Mouse (Mus musculus): Measurements from ENCODE around the gene Csn3. TPM values are rescaled to one million over a fixed set of nuclear protein-coding genes. Genes with fewer than 3 reads are reported as not detected.

The Csn3 gene
- polyA plus RNA-seq (2014; fragmentation: Nextera tagmentation; extraction: Ambion mirVana): 0.16 TPM in 1 of 2 replicates, not detected in the other

GRCm38 (mm10) chr5:87925372-87925771 is at the start of gene Csn3:
TSS of gene Csn3 (plus strand) at chr5:87925579.
- H3K4me2 ChIP-seq: no peak within 1 kb of the TSS
- no peaks in the 10 kb centered on the region for H3K4me1 ChIP-seq (ENCODE audit: control insufficient read depth, insufficient read depth, low read length)
- no peak within 1 kb of the TSS for H3K4me3 ChIP-seq (ENCODE audit: low read depth, low read length)
- no peaks in the 10 kb centered on the region for H3K36me3 ChIP-seq (ENCODE audit: control insufficient read depth, insufficient read depth, low read length)
- no peaks in the 10 kb centered on the region for H3K9me3 ChIP-seq (replicated peaks; ENCODE audit: control insufficient read depth, low read length)
- WGBS (ENCODE audit: insufficient replicate concordance): 41% methylated on average over 5 of the region's 5 CpGs
- H3K27ac ChIP-seq (ENCODE audit: low read depth, low read length): no peak within 1 kb of the TSS
- no peak for ATAC-seq (replicated peaks; ENCODE audit: insufficient number of reproducible peaks, low FRiP score, low TSS enrichment)
- H3K27me3 ChIP-seq (ENCODE audit: control insufficient read depth, insufficient read depth, low read length): no peaks in the 10 kb centered on the region
- H3K9ac ChIP-seq (ENCODE audit: low read depth, low read length): no peak within 1 kb of the TSS

GRCm38 (mm10) chr5:87884729-87885128 is 40.6 kb upstream of the Csn3 start, which contains the start of gene Odam:
TSS of gene Odam (plus strand) at chr5:87885029.
- WGBS (ENCODE audit: insufficient replicate concordance): 77% methylated on average over 1 of the region's 1 CpGs
- H3K27me3 ChIP-seq (ENCODE audit: control insufficient read depth, insufficient read depth, low read length): no peaks in the 10 kb centered on the region
- no peak within 1 kb of the TSS for H3K4me3 ChIP-seq (ENCODE audit: low read depth, low read length)
- no peak for ATAC-seq (replicated peaks; ENCODE audit: insufficient number of reproducible peaks, low FRiP score, low TSS enrichment)
- H3K9ac ChIP-seq (ENCODE audit: low read depth, low read length): no peak within 1 kb of the TSS
- H3K27ac ChIP-seq (ENCODE audit: low read depth, low read length): no peak within 1 kb of the TSS
- no peaks in the 10 kb centered on the region for H3K36me3 ChIP-seq (ENCODE audit: control insufficient read depth, insufficient read depth, low read length)
- no peaks in the 10 kb centered on the region for H3K4me1 ChIP-seq (ENCODE audit: control insufficient read depth, insufficient read depth, low read length)
- H3K4me2 ChIP-seq: no peak within 1 kb of the TSS
- no peaks in the 10 kb centered on the region for H3K9me3 ChIP-seq (replicated peaks; ENCODE audit: control insufficient read depth, low read length)

GRCm38 (mm10) chr5:87931603-87932002 is 6.2 kb downstream of the Csn3 start:
- WGBS (ENCODE audit: insufficient replicate concordance): 60% methylated on average over 1 of the region's 1 CpGs
- H3K27ac ChIP-seq (ENCODE audit: low read depth, low read length): no peak overlapping the region
- no peak overlapping the region for H3K9ac ChIP-seq (ENCODE audit: low read depth, low read length)
- H3K4me3 ChIP-seq (ENCODE audit: low read depth, low read length): no peak overlapping the region
- no peaks in the 10 kb centered on the region for H3K36me3 ChIP-seq (ENCODE audit: control insufficient read depth, insufficient read depth, low read length)
- H3K4me2 ChIP-seq: no peak overlapping the region
- ATAC-seq (replicated peaks; ENCODE audit: insufficient number of reproducible peaks, low FRiP score, low TSS enrichment): no peak
- H3K4me1 ChIP-seq (ENCODE audit: control insufficient read depth, insufficient read depth, low read length): no peaks in the 10 kb centered on the region
- no peaks in the 10 kb centered on the region for H3K9me3 ChIP-seq (replicated peaks; ENCODE audit: control insufficient read depth, low read length)
- H3K27me3 ChIP-seq (ENCODE audit: control insufficient read depth, insufficient read depth, low read length): no peaks in the 10 kb centered on the region

- Histone ChIP-seq H3K9ac (ENCODE audit: low read depth, low read length) (no peak overlapping the region), H3K4me1 (ENCODE audit: control insufficient read depth, insufficient read depth, low read length) (no peaks in the 10 kb centered on the region), H3K4me3 (ENCODE audit: low read depth, low read length) (no peak overlapping the region), H3K36me3 (ENCODE audit: control insufficient read depth, insufficient read depth, low read length) (no peaks in the 10 kb centered on the region), H3K4me2 (no peak overlapping the region), H3K9me3 (replicated peaks; ENCODE audit: control insufficient read depth, low read length) (no peaks in the 10 kb centered on the region), H3K27me3 (ENCODE audit: control insufficient read depth, insufficient read depth, low read length) (no peaks in the 10 kb centered on the region), H3K27ac (ENCODE audit: low read depth, low read length) (no peak overlapping the region)
- no peak for ATAC-seq (replicated peaks; ENCODE audit: insufficient number of reproducible peaks, low FRiP score, low TSS enrichment)
- WGBS (ENCODE audit: insufficient replicate concordance): 42% methylated on average over 3 of the region's 3 CpGs
These were observed 15.4 kb downstream of the Csn3 start for GRCm38 (mm10) chr5:87940752-87941151.

GRCm38 (mm10) chr5:87942515-87942914 is 17.1 kb downstream of the Csn3 start:
- Histone ChIP-seq H3K9me3 (replicated peaks; ENCODE audit: control insufficient read depth, low read length) (no peaks in the 10 kb centered on the region), H3K36me3 (ENCODE audit: control insufficient read depth, insufficient read depth, low read length) (no peaks in the 10 kb centered on the region), H3K4me1 (ENCODE audit: control insufficient read depth, insufficient read depth, low read length) (no peaks in the 10 kb centered on the region), H3K27ac (ENCODE audit: low read depth, low read length) (no peak overlapping the region), H3K9ac (ENCODE audit: low read depth, low read length) (no peak overlapping the region), H3K4me3 (ENCODE audit: low read depth, low read length) (no peak overlapping the region), H3K4me2 (no peak overlapping the region), H3K27me3 (ENCODE audit: control insufficient read depth, insufficient read depth, low read length) (no peaks in the 10 kb centered on the region)
- no peak for ATAC-seq (replicated peaks; ENCODE audit: insufficient number of reproducible peaks, low FRiP score, low TSS enrichment)

- H3K27me3 ChIP-seq (ENCODE audit: control insufficient read depth, insufficient read depth, low read length): no peaks in the 10 kb centered on the region
- H3K36me3 ChIP-seq (ENCODE audit: control insufficient read depth, insufficient read depth, low read length): no peaks in the 10 kb centered on the region
- no peak overlapping the region for H3K9ac ChIP-seq (ENCODE audit: low read depth, low read length)
- H3K4me1 ChIP-seq (ENCODE audit: control insufficient read depth, insufficient read depth, low read length): no peaks in the 10 kb centered on the region
- no peak for ATAC-seq (replicated peaks; ENCODE audit: insufficient number of reproducible peaks, low FRiP score, low TSS enrichment)
- H3K4me2 ChIP-seq: no peak overlapping the region
- no peaks in the 10 kb centered on the region for H3K9me3 ChIP-seq (replicated peaks; ENCODE audit: control insufficient read depth, low read length)
- H3K4me3 ChIP-seq (ENCODE audit: low read depth, low read length): no peak overlapping the region
- H3K27ac ChIP-seq (ENCODE audit: low read depth, low read length): no peak overlapping the region
These were observed 26.5 kb downstream of the Csn3 start for GRCm38 (mm10) chr5:87951836-87952235.

- no peak for ATAC-seq (replicated peaks; ENCODE audit: insufficient number of reproducible peaks, low FRiP score, low TSS enrichment)
- WGBS (ENCODE audit: insufficient replicate concordance): 60% methylated on average over 2 of the region's 2 CpGs
- H3K4me1 ChIP-seq (ENCODE audit: control insufficient read depth, insufficient read depth, low read length): no peaks in the 10 kb centered on the region
These were observed 43.8 kb downstream of the Csn3 start, which contains the start of the genes 2310003L06Rik and Gm28434 for GRCm38 (mm10) chr5:87969201-87969600. TSS of gene 2310003L06Rik (plus strand) at chr5:87969459. TSS of gene Gm28434 (plus strand) at chr5:87969517.

GRCm38 (mm10) chr5:87979139-87979538 is 53.8 kb downstream of the Csn3 start, which contains the start of gene Cabs1:
TSS of gene Cabs1 (plus strand) at chr5:87979439.
- H3K9me3 ChIP-seq (replicated peaks; ENCODE audit: control insufficient read depth, low read length): no peaks in the 10 kb centered on the region
- no peak for ATAC-seq (replicated peaks; ENCODE audit: insufficient number of reproducible peaks, low FRiP score, low TSS enrichment)
- H3K27me3 ChIP-seq (ENCODE audit: control insufficient read depth, insufficient read depth, low read length): no peaks in the 10 kb centered on the region
- no peak within 1 kb of the TSS for H3K4me2 ChIP-seq
- no peak within 1 kb of the TSS for H3K27ac ChIP-seq (ENCODE audit: low read depth, low read length)
- 81% methylated on average over 3 of the region's 3 CpGs for WGBS (ENCODE audit: insufficient replicate concordance)
- no peaks in the 10 kb centered on the region for H3K36me3 ChIP-seq (ENCODE audit: control insufficient read depth, insufficient read depth, low read length)
- no peak within 1 kb of the TSS for H3K9ac ChIP-seq (ENCODE audit: low read depth, low read length)
- H3K4me3 ChIP-seq (ENCODE audit: low read depth, low read length): no peak within 1 kb of the TSS
- H3K4me1 ChIP-seq (ENCODE audit: control insufficient read depth, insufficient read depth, low read length): no peaks in the 10 kb centered on the region

More at GRCm38 (mm10) chr5:87969201-87969600, 43.8 kb downstream of the Csn3 start, which contains the start of the genes 2310003L06Rik and Gm28434:
- Histone ChIP-seq H3K9me3 (replicated peaks; ENCODE audit: control insufficient read depth, low read length) (no peaks in the 10 kb centered on the region), H3K9ac (ENCODE audit: low read depth, low read length) (no peak within 1 kb of the TSS), H3K27ac (ENCODE audit: low read depth, low read length) (no peak within 1 kb of the TSS), H3K4me2 (no peak within 1 kb of the TSS), H3K36me3 (ENCODE audit: control insufficient read depth, insufficient read depth, low read length) (no peaks in the 10 kb centered on the region), H3K4me3 (ENCODE audit: low read depth, low read length) (no peak within 1 kb of the TSS), H3K27me3 (ENCODE audit: control insufficient read depth, insufficient read depth, low read length) (no peaks in the 10 kb centered on the region)
